Mouse (Mus musculus): Measurements from ENCODE around the gene Park7. TPM values are rescaled to one million over a fixed set of nuclear protein-coding genes. Genes with fewer than 3 reads are reported as not detected.

Park7 gene
- polyA plus RNA-seq, 1 experiment = 312 TPM

GRCm38 (mm10) chr4:150852479-150852878, 61.8 kb downstream of the Park7 start:
- Histone ChIP-seq H3K4me3 (no peak overlapping the region), H3K4me2 (ENCODE audit: low read depth) (no peak overlapping the region)
- no peak for TF ChIP-seq REST (IDR thresholded peaks at IDR 0.05; ENCODE audit: insufficient read depth, insufficient read length)
- no peak for TF ChIP-seq CEBPB (IDR thresholded peaks at IDR 0.05; ENCODE audit: insufficient read depth, poor library complexity, severe bottlenecking)
- TF ChIP-seq MAX (IDR thresholded peaks at IDR 0.05; ENCODE audit: low read depth) = no peak
- no peak for TF ChIP-seq MYOD1 (IDR thresholded peaks at IDR 0.05; ENCODE audit: control insufficient read depth in 1 of 3, insufficient read length in 2 of 3, low read depth in 2 of 3)
- TF ChIP-seq SRF (IDR thresholded peaks at IDR 0.05; ENCODE audit: control insufficient read depth, insufficient read length, low read depth) = no peak
- no peak for TF ChIP-seq POLR2A (IDR thresholded peaks at IDR 0.05; ENCODE audit: insufficient read length, low read depth)
- no peak for TF ChIP-seq TCF3 (IDR thresholded peaks at IDR 0.05; ENCODE audit: insufficient read length, low read depth)
- TF ChIP-seq E2F4 (IDR thresholded peaks at IDR 0.05; ENCODE audit: insufficient read depth) = no peak

GRCm38 (mm10) chr4:150852045-150852444, 62.2 kb downstream of the Park7 start:
- Histone ChIP-seq H3K79me2 (ENCODE audit: control insufficient read depth, insufficient read depth) (peaks cover 19% of the 10 kb centered on the region), H3ac (ENCODE audit: control insufficient read depth, insufficient read length) (no peak overlapping the region), H3K36me3 (ENCODE audit: control insufficient read depth, insufficient read depth) (no peaks in the 10 kb centered on the region), H3K4me3 (no peak overlapping the region), H3K27me3 (ENCODE audit: control insufficient read depth, insufficient read depth, insufficient read length) (no peaks in the 10 kb centered on the region), H3K4me2 (ENCODE audit: low read depth) (no peak overlapping the region)
- TF ChIP-seq CEBPB (IDR thresholded peaks at IDR 0.05; ENCODE audit: insufficient read depth, poor library complexity, severe bottlenecking) (no peak), MYOD1 (IDR thresholded peaks at IDR 0.05; ENCODE audit: control insufficient read depth in 1 of 3, insufficient read length in 2 of 3, low read depth in 2 of 3) (no peak), USF1 (IDR thresholded peaks at IDR 0.05; ENCODE audit: low read depth) (no peak), POLR2AphosphoS2 (IDR thresholded peaks at IDR 0.05; ENCODE audit: insufficient read length, low read depth) (no peak), SRF (IDR thresholded peaks at IDR 0.05; ENCODE audit: control insufficient read depth, insufficient read length, low read depth) (no peak), MYOG (IDR thresholded peaks at IDR 0.05; ENCODE audit: control insufficient read depth in 1 of 3, insufficient read depth in 1 of 3, insufficient read length in 2 of 3, low read depth in 2 of 3) (no peak), E2F4 (IDR thresholded peaks at IDR 0.05; ENCODE audit: insufficient read depth) (no peak), REST (IDR thresholded peaks at IDR 0.05; ENCODE audit: insufficient read depth, insufficient read length) (no peak), TCF3 (IDR thresholded peaks at IDR 0.05; ENCODE audit: insufficient read length, low read depth) (no peak), MAX (IDR thresholded peaks at IDR 0.05; ENCODE audit: low read depth) (no peak), POLR2A (IDR thresholded peaks at IDR 0.05; ENCODE audit: insufficient read length, low read depth) (no peak), TCF12 (IDR thresholded peaks at IDR 0.05; ENCODE audit: insufficient read depth, poor library complexity, severe bottlenecking) (no peak)

More at GRCm38 (mm10) chr4:150852479-150852878, 61.8 kb downstream of the Park7 start:
- H3ac ChIP-seq (ENCODE audit: control insufficient read depth, insufficient read length) = no peak overlapping the region
- H3K27me3 ChIP-seq (ENCODE audit: control insufficient read depth, insufficient read depth, insufficient read length) = no peaks in the 10 kb centered on the region
- H3K36me3 ChIP-seq (ENCODE audit: control insufficient read depth, insufficient read depth) = no peaks in the 10 kb centered on the region
- peaks cover 23% of the 10 kb centered on the region for H3K79me2 ChIP-seq (ENCODE audit: control insufficient read depth, insufficient read depth)

- peaks cover 7% of the 10 kb centered on the region for H3K79me2 ChIP-seq (ENCODE audit: control insufficient read depth, insufficient read depth)
- no peaks in the 10 kb centered on the region for H3K36me3 ChIP-seq (ENCODE audit: control insufficient read depth, insufficient read depth)
- no peak overlapping the region for H3K4me2 ChIP-seq (ENCODE audit: low read depth)
- TF ChIP-seq REST (IDR thresholded peaks at IDR 0.05; ENCODE audit: insufficient read depth, insufficient read length) (no peak), POLR2A (IDR thresholded peaks at IDR 0.05; ENCODE audit: insufficient read length, low read depth) (no peak), MAX (IDR thresholded peaks at IDR 0.05; ENCODE audit: low read depth) (no peak), TCF12 (IDR thresholded peaks at IDR 0.05; ENCODE audit: insufficient read depth, poor library complexity, severe bottlenecking) (no peak), CEBPB (IDR thresholded peaks at IDR 0.05; ENCODE audit: insufficient read depth, poor library complexity, severe bottlenecking) (no peak), MYOD1 (IDR thresholded peaks at IDR 0.05; ENCODE audit: control insufficient read depth in 1 of 3, insufficient read length in 2 of 3, low read depth in 2 of 3) (no peak), TCF3 (IDR thresholded peaks at IDR 0.05; ENCODE audit: insufficient read length, low read depth) (no peak), POLR2AphosphoS2 (IDR thresholded peaks at IDR 0.05; ENCODE audit: insufficient read length, low read depth) (no peak), SRF (IDR thresholded peaks at IDR 0.05; ENCODE audit: control insufficient read depth, insufficient read length, low read depth) (no peak), USF1 (IDR thresholded peaks at IDR 0.05; ENCODE audit: low read depth) (no peak), E2F4 (IDR thresholded peaks at IDR 0.05; ENCODE audit: insufficient read depth) (no peak), MYOG (IDR thresholded peaks at IDR 0.05; ENCODE audit: control insufficient read depth in 1 of 3, insufficient read depth in 1 of 3, insufficient read length in 2 of 3, low read depth in 2 of 3) (no peak)
- H3K4me3 ChIP-seq = no peak overlapping the region
- no peaks in the 10 kb centered on the region for H3K27me3 ChIP-seq (ENCODE audit: control insufficient read depth, insufficient read depth, insufficient read length)
- no peak overlapping the region for H3ac ChIP-seq (ENCODE audit: control insufficient read depth, insufficient read length)
These were observed 63.3 kb downstream of the Park7 start for GRCm38 (mm10) chr4:150850893-150851292.

- Histone ChIP-seq H3K27me3 (ENCODE audit: control insufficient read depth, insufficient read depth, insufficient read length) (no peaks in the 10 kb centered on the region), H3K36me3 (ENCODE audit: control insufficient read depth, insufficient read depth) (no peaks in the 10 kb centered on the region), H3K4me2 (ENCODE audit: low read depth) (no peak overlapping the region), H3ac (ENCODE audit: control insufficient read depth, insufficient read length) (no peak overlapping the region), H3K4me3 (no peak overlapping the region), H3K79me2 (ENCODE audit: control insufficient read depth, insufficient read depth) (no peaks in the 10 kb centered on the region)
- TF ChIP-seq POLR2AphosphoS2 (IDR thresholded peaks at IDR 0.05; ENCODE audit: insufficient read length, low read depth) (no peak), REST (IDR thresholded peaks at IDR 0.05; ENCODE audit: insufficient read depth, insufficient read length) (no peak), MAX (IDR thresholded peaks at IDR 0.05; ENCODE audit: low read depth) (no peak), E2F4 (IDR thresholded peaks at IDR 0.05; ENCODE audit: insufficient read depth) (no peak), MYOG (IDR thresholded peaks at IDR 0.05; ENCODE audit: control insufficient read depth in 1 of 3, insufficient read depth in 1 of 3, insufficient read length in 2 of 3, low read depth in 2 of 3) (no peak)
These were observed 64.3 kb downstream of the Park7 start for GRCm38 (mm10) chr4:150849964-150850363.

Other genes with a start within 250 kb of the Park7 start
- gene Errfi1, start 60.5 kb downstream of the Park7 start, polyA plus RNA-seq (2012; fragmentation: generic; extraction: Trizol) = 18.9 TPM
- gene Tnfrsf9, start 125 bp upstream of the Park7 start, polyA plus RNA-seq (2012; fragmentation: generic; extraction: Trizol) = 0.31 TPM
- gene Uts2, start 82.7 kb upstream of the Park7 start, polyA plus RNA-seq (2012; fragmentation: generic; extraction: Trizol) = not detected
- gene Per3, start 130.2 kb upstream of the Park7 start, polyA plus RNA-seq (2012; fragmentation: generic; extraction: Trizol) = 2.1 TPM
- gene Vamp3, start 143.5 kb upstream of the Park7 start, polyA plus RNA-seq (2012; fragmentation: generic; extraction: Trizol) = 58.2 TPM
- not detected for gene Gm13090, start 175.1 kb upstream of the Park7 start, polyA plus RNA-seq (2012; fragmentation: generic; extraction: Trizol)